Mouse (Mus musculus) stomach, embryonic 15.5 days (tissue): ENCODE measurements around the gene Pde4d. TPM values are rescaled to one million over a fixed set of nuclear protein-coding genes. Genes with fewer than 3 reads are reported as not detected.
A peak's percentile ranks its signal among the peaks of the same experiment; 100 is the strongest.

Experiments used
- ATAC-seq: fragments of 200-750 bp; cut with Nextera tagmentation; 2 replicates; pipeline ENCODE4 v1.8.0; 2017; ENCODE audit warnings: low read depth, moderate number of reproducible peaks, moderate TSS enrichment; ENCODE audit not compliant: insufficient read depth, low FRiP score
- H3K27ac ChIP-seq: fragments of 300-500 bp; sonication (generic); 2 replicates; pipeline ENCODE4 v1.5.1; 2015; ENCODE audit warnings: mild to moderate bottlenecking, inconsistent platforms
- H3K27me3 ChIP-seq: fragments of 300-500 bp; sonication (generic); replicated peaks from 2 replicates; pipeline ENCODE4 v1.6.1; 2015; ENCODE audit warnings: inconsistent platforms
- H3K36me3 ChIP-seq: fragments of 300-500 bp; sonication (generic); 2 replicates; pipeline ENCODE4 v1.6.1; 2015; ENCODE audit warnings: inconsistent platforms
- H3K4me1 ChIP-seq: fragments of 300-500 bp; sonication (generic); 2 replicates; pipeline ENCODE4 v1.6.1; 2015; ENCODE audit warnings: inconsistent platforms
- H3K4me2 ChIP-seq: fragments of 300-500 bp; sonication (generic); 2 replicates; pipeline ENCODE4 v1.6.1; 2015; ENCODE audit warnings: mild to moderate bottlenecking, inconsistent platforms
- H3K4me3 ChIP-seq: fragments of 300-500 bp; sonication (generic); replicated peaks from 2 replicates; pipeline ENCODE4 v1.5.1; 2015; ENCODE audit warnings: inconsistent platforms
- H3K9ac ChIP-seq: fragments of 300-500 bp; sonication (generic); 2 replicates; pipeline ENCODE4 v1.6.1; 2015; ENCODE audit warnings: inconsistent platforms
- H3K9me3 ChIP-seq: fragments of 300-500 bp; sonication (generic); 2 replicates; pipeline ENCODE4 v1.6.1; 2016; ENCODE audit warnings: inconsistent platforms
- WGBS: fragments of 180-500 bp; shearing (Covaris S2); methylation state at CpG from one replicate; pipeline ENCODE4 v1.1.7; 2015; 5-methylcytosine and 5-hydroxymethylcytosine counted together
- polyA plus RNA-seq: library from polyadenylated mRNA; unstranded; fragments of >200 nt; fragmentation: Nextera tagmentation; extraction: Ambion mirVana; gene quantifications from 2 replicates; pipeline ENCODE4 v1.2.1, GENCODE M21; 2015

The Pde4d gene
- polyA plus RNA-seq, 1 experiment from 2014 or later = 22.8 TPM

DNA sequence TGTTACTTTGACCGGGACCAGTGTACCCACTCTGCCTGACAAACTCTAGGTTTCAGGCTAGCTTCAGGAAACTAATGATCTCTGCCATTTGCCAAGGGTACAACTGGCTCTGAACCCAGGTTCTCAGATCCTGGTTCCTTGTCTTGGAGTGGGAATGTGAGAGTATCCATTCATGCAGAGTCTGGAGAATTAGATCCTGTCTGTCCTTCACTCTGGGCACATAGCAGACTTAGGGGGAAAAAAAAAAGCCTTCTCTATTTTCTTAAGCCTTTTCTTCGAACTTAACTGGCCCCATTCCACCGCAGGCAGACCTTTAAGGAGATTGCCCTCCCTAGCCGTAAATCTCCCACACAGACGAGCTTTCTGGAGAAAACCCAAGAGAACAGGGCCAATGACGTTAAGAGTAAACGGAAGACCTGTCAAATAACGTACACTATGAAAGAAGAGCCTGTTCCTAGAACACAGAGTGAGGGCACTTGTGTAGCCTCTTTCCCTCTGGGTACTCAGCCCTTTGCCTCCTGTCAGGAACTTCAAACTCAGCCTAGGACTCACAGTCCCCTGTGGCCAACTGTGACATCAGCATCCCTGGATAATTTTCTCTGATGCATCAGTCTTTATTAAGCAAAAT lies 1302.6 kb downstream of the Pde4d start:
- WGBS = 26% methylated on average over 8 of the region's 8 CpGs
- no peak for ATAC-seq

DNA sequence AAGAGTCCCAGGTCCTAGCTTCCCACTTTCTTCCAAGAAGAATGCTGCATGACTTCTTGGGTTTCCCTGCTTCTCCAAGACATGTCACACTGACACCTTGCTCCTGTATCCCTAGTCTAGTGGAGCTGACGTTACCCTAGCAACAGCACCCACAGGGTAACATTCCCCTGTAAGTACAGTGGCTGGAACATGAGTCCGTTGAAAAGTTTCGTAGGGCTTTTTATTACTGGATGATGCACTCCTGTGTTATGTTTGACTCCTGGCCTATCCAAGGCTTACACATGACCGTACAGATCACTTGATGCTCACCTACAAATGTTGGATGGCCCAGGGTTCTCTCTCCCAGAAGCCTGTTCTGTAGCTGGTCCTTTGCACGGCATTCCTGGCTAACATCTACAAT lies 1307.1 kb downstream of the Pde4d start:
- Histone ChIP-seq H3K4me2 (no peak overlapping the region), H3K4me3 (no peak overlapping the region), H3K4me1 (0 out of 2 replicates have a peak, but pooled peaks cover 6% of the 10 kb centered on the region), H3K36me3 (no peaks in the 10 kb centered on the region), H3K27ac (no peak overlapping the region), H3K9me3 (no peaks in the 10 kb centered on the region), H3K27me3 (no peaks in the 10 kb centered on the region), H3K9ac (no peak overlapping the region)
- ATAC-seq = no peak
- WGBS = 89% methylated on average over 5 of the region's 5 CpGs

More for the DNA sequence above, 1302.6 kb downstream of the Pde4d start:
- H3K4me2 ChIP-seq = no peak overlapping the region
- no peaks in the 10 kb centered on the region for H3K9me3 ChIP-seq
- H3K4me3 ChIP-seq = no peak overlapping the region
- H3K36me3 ChIP-seq = no peaks in the 10 kb centered on the region
- no peak overlapping the region for H3K27ac ChIP-seq
- no peak overlapping the region for H3K9ac ChIP-seq
- H3K4me1 ChIP-seq = 0 out of 2 replicates have a peak, but pooled peaks cover 6% of the 10 kb centered on the region
- no peaks in the 10 kb centered on the region for H3K27me3 ChIP-seq

DNA sequence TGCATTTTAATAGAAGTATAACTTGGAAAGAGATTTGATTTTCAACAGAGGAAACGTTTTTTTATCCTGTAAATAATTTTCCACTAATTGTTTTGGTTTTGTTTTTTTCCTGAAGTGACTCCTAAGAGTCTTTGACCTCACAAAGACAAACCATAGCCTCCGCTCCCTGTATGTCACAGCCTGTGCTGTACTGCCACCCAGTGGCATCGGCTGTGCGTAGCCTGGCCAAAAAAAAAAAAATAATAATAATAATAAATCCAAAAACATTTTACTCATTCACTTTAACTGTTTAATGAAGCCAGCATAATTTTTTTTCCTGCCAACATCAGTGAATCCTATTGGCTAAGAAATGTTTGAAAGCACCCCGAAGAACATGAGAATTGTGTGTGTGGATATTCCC lies 1309.5 kb downstream of the Pde4d start:
- H3K4me3 ChIP-seq = no peak overlapping the region
- no peaks in the 10 kb centered on the region for H3K27me3 ChIP-seq
- H3K36me3 ChIP-seq = no peaks in the 10 kb centered on the region
- H3K9ac ChIP-seq = no peak overlapping the region
- 43% methylated on average over 5 of the region's 5 CpGs for WGBS
- no peak overlapping the region for H3K4me2 ChIP-seq
- no peak overlapping the region for H3K27ac ChIP-seq
- H3K9me3 ChIP-seq = no peaks in the 10 kb centered on the region
- no peaks in the 10 kb centered on the region for H3K4me1 ChIP-seq
- ATAC-seq = no peak

DNA sequence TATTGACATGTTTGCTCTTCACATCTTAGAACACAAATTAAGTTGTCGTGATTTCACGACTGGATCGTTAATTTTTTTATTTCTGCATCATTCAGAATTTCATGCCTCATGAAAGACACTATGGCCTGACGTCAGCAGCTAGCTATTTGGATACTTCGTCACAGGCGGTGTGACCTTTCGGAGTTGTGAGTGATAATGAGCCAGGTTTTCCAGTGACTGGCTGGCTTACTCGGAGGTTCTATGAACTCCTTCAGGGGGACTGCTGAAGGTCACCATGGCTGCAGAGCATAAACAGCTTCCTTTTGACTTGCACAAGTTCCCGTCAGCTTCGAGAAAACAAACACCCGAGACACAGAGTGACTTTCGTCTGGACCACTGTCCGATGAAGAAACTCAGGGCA lies 1311.3 kb downstream of the Pde4d start:
- no peak overlapping the region for H3K4me2 ChIP-seq
- 73% methylated on average over 13 of the region's 13 CpGs for WGBS
- no peak for ATAC-seq
- H3K36me3 ChIP-seq = no peaks in the 10 kb centered on the region
- H3K27ac ChIP-seq = no peak overlapping the region
- H3K9ac ChIP-seq = no peak overlapping the region
- H3K4me3 ChIP-seq = no peak overlapping the region
- H3K9me3 ChIP-seq = no peaks in the 10 kb centered on the region
- no peaks in the 10 kb centered on the region for H3K4me1 ChIP-seq
- H3K27me3 ChIP-seq = no peaks in the 10 kb centered on the region

DNA sequence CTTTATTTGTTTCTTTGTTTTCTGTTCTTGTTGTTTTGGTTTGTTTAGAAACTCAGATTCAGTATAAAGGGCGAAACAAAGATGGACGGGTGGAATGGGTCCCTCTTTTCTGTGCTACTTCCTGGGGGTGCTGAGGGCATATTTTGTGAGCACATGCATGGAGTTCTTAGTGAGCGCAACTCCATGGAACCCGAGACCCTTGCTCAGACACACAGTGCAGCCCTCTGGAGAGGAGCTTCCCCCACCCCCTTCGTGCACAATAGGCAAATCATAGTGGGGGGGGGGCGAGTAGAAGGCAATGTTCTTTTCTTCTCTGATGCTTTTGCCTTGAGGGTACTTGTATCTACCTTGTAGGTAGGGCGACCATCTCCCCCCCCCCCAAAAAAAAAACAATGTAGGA lies 1325.0 kb downstream of the Pde4d start:
- no peak for ATAC-seq
- WGBS = 74% methylated on average over 7 of the region's 7 CpGs

DNA sequence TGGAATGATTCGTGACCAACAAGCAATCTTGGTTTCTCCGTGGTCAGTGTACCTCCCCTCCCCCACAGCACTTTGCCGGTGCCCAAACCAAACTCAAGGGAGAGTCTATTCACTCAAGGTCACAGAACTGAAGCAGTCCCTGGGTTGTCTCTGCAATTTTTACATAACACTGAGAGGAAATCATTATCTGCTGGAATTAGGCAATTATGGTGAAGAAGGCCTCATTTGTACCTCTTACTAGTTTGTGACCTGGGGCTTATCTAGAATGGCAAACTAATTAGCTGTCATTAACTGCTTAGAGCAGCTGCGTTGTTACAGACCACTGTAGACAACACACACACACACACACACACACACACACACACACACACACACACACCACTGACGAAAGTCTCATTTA lies 1325.4 kb downstream of the Pde4d start:
- Histone ChIP-seq H3K4me3 (no peak overlapping the region), H3K27me3 (no peaks in the 10 kb centered on the region), H3K9me3 (no peaks in the 10 kb centered on the region), H3K36me3 (no peaks in the 10 kb centered on the region), H3K4me1 (peaks cover 5% of the 10 kb centered on the region; the same call in 1 of the 2 replicates), H3K27ac (no peak overlapping the region), H3K9ac (no peak overlapping the region), H3K4me2 (no peak overlapping the region)
- ATAC-seq = no peak
- 35% methylated on average over 5 of the region's 5 CpGs for WGBS

More for the DNA sequence above, 1325.0 kb downstream of the Pde4d start:
- Histone ChIP-seq H3K36me3 (no peaks in the 10 kb centered on the region), H3K4me3 (no peak overlapping the region), H3K9me3 (no peaks in the 10 kb centered on the region), H3K4me1 (peaks cover 5% of the 10 kb centered on the region; the same call in 1 of the 2 replicates), H3K27me3 (no peaks in the 10 kb centered on the region), H3K4me2 (no peak overlapping the region), H3K9ac (no peak overlapping the region), H3K27ac (no peak overlapping the region)

DNA sequence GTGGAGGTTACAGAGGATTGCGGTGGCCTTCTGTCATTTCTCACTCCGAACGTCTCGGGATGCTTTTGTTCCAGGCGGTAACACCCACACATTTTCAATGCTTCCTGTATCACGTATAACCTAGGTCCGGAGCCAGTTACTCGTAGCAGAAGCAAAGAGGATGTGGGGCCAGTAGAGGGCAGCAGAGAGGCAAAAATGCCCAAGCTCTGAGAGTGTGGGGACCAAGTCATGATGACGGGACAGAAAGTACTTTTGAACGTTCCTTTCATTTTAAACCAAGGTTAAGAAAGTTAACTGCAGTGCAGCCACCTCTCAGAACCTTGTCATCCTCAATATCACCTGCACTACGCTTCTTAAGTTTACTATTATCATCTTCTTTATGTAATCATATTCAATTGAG lies 1326.4 kb downstream of the Pde4d start:
- peak overlapping the region; percentile 63 for H3K4me2 ChIP-seq
- H3K36me3 ChIP-seq = no peaks in the 10 kb centered on the region
- WGBS = 2% methylated on average over 11 of the region's 11 CpGs
- H3K9ac ChIP-seq = no peak overlapping the region
- peak; percentile 94 for ATAC-seq
- H3K9me3 ChIP-seq = no peaks in the 10 kb centered on the region
- no peaks in the 10 kb centered on the region for H3K27me3 ChIP-seq
- H3K4me3 ChIP-seq = peak overlapping the region; percentile 28
- H3K4me1 ChIP-seq = peaks cover 5% of the 10 kb centered on the region; the same call in 1 of the 2 replicates
- peak overlapping the region; percentile 48; the same call in 1 of the 2 replicates for H3K27ac ChIP-seq

DNA sequence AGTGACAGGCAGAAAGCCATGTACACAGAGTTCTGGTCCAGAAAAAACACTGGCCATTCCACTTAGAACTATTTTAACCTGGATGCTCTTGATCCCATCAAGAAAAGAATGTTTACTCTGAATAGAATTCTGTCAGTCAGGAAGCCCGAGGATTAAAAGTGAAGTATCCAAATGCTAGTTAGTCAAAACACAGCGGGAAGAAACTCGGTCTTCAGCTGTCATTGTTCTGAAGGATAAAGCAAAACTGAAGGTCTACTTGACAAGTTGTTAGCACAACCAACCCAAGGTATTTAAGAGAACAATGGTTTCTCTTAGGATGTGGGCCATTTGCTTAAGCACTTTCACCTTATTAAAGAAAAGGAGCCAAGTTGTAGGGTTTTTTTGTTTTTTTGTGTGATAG lies 1327.2 kb downstream of the Pde4d start:
- Histone ChIP-seq H3K27me3 (no peaks in the 10 kb centered on the region), H3K36me3 (no peaks in the 10 kb centered on the region), H3K27ac (no peak overlapping the region), H3K4me1 (peaks cover 5% of the 10 kb centered on the region; the same call in 1 of the 2 replicates), H3K9me3 (no peaks in the 10 kb centered on the region), H3K4me2 (no peak overlapping the region), H3K9ac (no peak overlapping the region), H3K4me3 (no peak overlapping the region)
- no peak for ATAC-seq
- WGBS = 55% methylated on average over 3 of the region's 3 CpGs

DNA sequence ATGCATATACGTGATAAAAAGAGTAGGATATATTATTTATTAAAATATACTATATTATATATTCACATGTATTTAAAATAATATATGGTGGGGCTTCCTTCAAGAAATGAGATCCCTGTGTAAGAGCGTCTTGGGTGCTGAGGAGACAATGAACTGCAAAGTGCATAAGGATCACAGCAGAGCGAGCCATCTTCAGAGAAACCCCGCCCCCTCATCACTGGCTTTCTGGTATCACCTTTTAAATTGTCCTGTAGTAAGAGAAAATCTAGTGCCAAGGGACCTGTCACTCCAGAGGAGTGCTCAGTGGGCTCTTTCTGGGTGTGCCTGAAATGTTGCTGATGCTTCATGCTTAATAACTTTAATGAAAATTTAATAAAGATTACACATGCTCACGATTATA lies 1327.7 kb downstream of the Pde4d start:
- Histone ChIP-seq H3K4me1 (peaks cover 5% of the 10 kb centered on the region; the same call in 1 of the 2 replicates), H3K9ac (no peak overlapping the region), H3K36me3 (no peaks in the 10 kb centered on the region), H3K9me3 (no peaks in the 10 kb centered on the region), H3K27ac (no peak overlapping the region), H3K4me3 (no peak overlapping the region), H3K27me3 (no peaks in the 10 kb centered on the region), H3K4me2 (no peak overlapping the region)
- 89% methylated on average over 5 of the region's 5 CpGs for WGBS
- ATAC-seq = no peak

DNA sequence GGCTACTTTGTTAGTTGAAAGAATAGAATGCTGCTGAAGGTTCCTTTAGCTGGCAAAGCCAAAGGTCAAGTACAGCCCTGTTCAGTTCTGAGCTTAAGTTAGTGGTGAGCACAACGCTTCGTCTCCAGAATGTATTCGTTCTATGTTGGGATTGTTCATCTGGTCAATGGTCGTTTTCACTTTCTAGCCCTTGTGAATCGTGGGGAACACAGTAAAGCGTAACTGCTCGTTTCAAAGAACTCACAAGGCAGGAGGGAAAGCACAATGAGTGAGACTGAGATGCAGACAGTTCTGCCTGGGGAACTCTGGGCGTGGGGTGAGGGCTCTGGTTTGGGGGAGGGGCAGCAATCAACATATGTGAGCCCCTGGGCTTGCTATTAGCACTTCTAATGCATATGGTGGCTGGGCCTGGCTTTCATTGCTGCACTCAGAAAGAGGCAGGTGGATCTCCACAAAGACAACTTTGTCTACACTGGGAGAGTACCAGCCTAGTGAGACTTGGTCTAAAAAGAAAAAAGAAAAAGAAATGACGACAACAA lies 1328.6 kb downstream of the Pde4d start:
- no peak overlapping the region for H3K27ac ChIP-seq
- peaks cover 5% of the 10 kb centered on the region; the same call in 1 of the 2 replicates for H3K4me1 ChIP-seq
- H3K9me3 ChIP-seq = no peaks in the 10 kb centered on the region
- no peaks in the 10 kb centered on the region for H3K36me3 ChIP-seq
- 66% methylated on average over 9 of the region's 9 CpGs for WGBS
- H3K9ac ChIP-seq = no peak overlapping the region
- no peak overlapping the region for H3K4me3 ChIP-seq
- H3K27me3 ChIP-seq = no peaks in the 10 kb centered on the region
- no peak overlapping the region for H3K4me2 ChIP-seq
- ATAC-seq = no peak

DNA sequence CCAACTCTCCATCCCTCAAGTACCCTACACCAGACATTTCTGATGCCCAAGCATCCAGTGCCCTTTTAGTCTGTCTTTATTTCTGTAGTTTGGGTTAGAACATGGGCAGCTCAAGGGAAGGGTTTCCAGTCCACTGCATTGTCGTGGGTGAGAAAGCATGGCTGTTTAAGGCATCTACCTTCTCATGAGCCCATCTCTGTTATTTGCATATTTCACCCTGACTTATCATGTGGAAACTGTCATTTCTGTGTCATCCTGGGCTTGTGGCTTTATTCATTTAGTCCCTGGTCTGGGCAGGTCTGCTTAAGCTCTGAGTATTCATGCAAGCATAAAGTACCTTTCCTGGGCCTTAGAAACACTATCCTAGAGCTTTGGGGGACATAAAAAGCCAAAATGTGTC lies 1331.7 kb downstream of the Pde4d start:
- no peaks in the 10 kb centered on the region for H3K4me1 ChIP-seq
- no peak overlapping the region for H3K9ac ChIP-seq
- no peaks in the 10 kb centered on the region for H3K36me3 ChIP-seq
- H3K4me2 ChIP-seq = no peak overlapping the region
- H3K27me3 ChIP-seq = no peaks in the 10 kb centered on the region
- ATAC-seq = no peak
- no peak overlapping the region for H3K4me3 ChIP-seq
- 84% methylated on average over 1 of the region's 1 CpGs for WGBS
- no peaks in the 10 kb centered on the region for H3K9me3 ChIP-seq
- no peak overlapping the region for H3K27ac ChIP-seq

DNA sequence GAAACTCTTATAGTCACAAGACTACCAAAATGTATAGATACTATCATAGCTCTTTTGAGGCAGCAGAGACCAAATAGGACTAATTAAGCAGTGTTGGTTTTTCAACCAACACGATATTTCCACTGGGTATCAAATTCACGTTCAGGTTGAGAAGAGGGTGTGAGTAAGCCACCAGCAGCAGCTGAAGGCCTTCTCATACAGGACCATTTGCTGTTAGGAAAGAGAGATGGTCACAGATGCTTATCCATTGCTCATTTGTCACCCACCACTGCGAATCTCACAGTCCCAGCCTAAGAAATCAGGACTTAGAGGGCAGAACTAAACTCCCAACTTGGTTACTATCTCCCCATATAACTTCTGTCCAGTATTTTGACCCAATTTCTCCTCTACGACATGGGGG lies 1338.9 kb downstream of the Pde4d start:
- H3K4me2 ChIP-seq = no peak overlapping the region
- H3K27me3 ChIP-seq = no peaks in the 10 kb centered on the region
- H3K9ac ChIP-seq = no peak overlapping the region
- no peaks in the 10 kb centered on the region for H3K4me1 ChIP-seq
- WGBS = 86% methylated on average over 4 of the region's 4 CpGs
- ATAC-seq = no peak
- H3K36me3 ChIP-seq = no peaks in the 10 kb centered on the region
- H3K4me3 ChIP-seq = no peak overlapping the region
- H3K27ac ChIP-seq = no peak overlapping the region
- no peaks in the 10 kb centered on the region for H3K9me3 ChIP-seq
